Mouse (Mus musculus) left cerebral cortex, postnatal 25 days (tissue): ENCODE data around the gene Gm49340. TPM values are rescaled to one million over a fixed set of nuclear protein-coding genes. Genes with fewer than 3 reads are reported as not detected.

Source experiments
- total RNA-seq, 2 experiments: library from RNA; stranded (reverse); gene quantifications; 2 replicates each; pipeline ENCODE4 v1.2.3; 2021

The Gm49340 gene
- total RNA-seq, 2 experiments from 2014 or later = not detected

Other genes with a start within 250 kb of the Gm49340 start
- under 1 TPM; 0.18 to 0.21 TPM for gene Itgae, start 239.2 kb upstream of the Gm49340 start, total RNA-seq
- under 1 TPM; 0.21 to 0.25 TPM for gene Haspin, start 191.4 kb upstream of the Gm49340 start, total RNA-seq
- gene P2rx5, start 169.3 kb upstream of the Gm49340 start, total RNA-seq = under 1 TPM; 0.32 to 0.44 TPM
- gene Emc6, start 152.7 kb upstream of the Gm49340 start, total RNA-seq = 10 to 100 TPM; 55.6 to 55.9 TPM
- gene Tax1bp3, start 152.7 kb upstream of the Gm49340 start, total RNA-seq = 10 to 100 TPM; 10.2 to 11.3 TPM
- 10 to 100 TPM; 19.2 to 21.0 TPM for gene Ctns, start 130.7 kb upstream of the Gm49340 start, total RNA-seq
- gene Shpk, start 130.3 kb upstream of the Gm49340 start, total RNA-seq = 1 to 10 TPM; 2.0 to 2.7 TPM
- gene Trpv1, start 95.4 kb upstream of the Gm49340 start, total RNA-seq = under 1 TPM in 1 of 2 experiments, not detected in 1; 0.50 TPM
- gene Trpv3, start 62.4 kb upstream of the Gm49340 start, total RNA-seq = under 1 TPM; 0.25 to 0.48 TPM
- gene Aspa, start 145 bp upstream of the Gm49340 start, total RNA-seq = 10 to 100 TPM in 1 of 2 experiments, 1 to 10 TPM in 1; 8.6 to 12.9 TPM
- not detected for gene Spata22, start within 50 bp of the Gm49340 start, total RNA-seq
- gene Olfr20, start 21.0 kb downstream of the Gm49340 start, total RNA-seq = not detected
- gene Olfr376, start 41.5 kb downstream of the Gm49340 start, total RNA-seq = not detected
- not detected for gene Olfr1, start 69.9 kb downstream of the Gm49340 start, total RNA-seq
- not detected for gene Olfr378, start 98.7 kb downstream of the Gm49340 start, total RNA-seq
- gene Olfr380, start 127.8 kb downstream of the Gm49340 start, total RNA-seq = not detected
- gene Olfr381, start 161.9 kb downstream of the Gm49340 start, total RNA-seq = not detected
- not detected for gene Olfr382, start 187.5 kb downstream of the Gm49340 start, total RNA-seq